Mouse (Mus musculus): ENCODE results near the gene Tmem110.

Tmem110 gene

DNA sequence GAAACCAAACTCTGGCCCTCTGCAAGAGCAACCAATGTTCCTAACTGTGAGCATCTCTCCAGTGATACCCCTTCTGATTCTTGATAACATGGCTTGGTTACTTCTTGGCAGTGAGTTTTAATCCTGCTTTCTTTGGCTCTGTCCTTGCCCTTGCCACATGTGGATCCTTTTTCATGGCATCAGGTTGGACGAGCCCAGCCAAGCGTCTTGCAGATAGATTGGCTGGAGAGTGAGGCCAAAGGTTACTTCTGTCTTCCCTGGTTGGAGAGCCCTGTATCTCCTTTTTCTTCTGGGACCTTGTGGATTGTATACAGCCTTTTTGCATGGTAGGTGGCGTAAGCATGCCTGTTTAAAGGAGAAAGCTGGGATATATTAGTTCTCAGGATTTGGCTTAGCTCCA is 18.3 kb downstream of the Tmem110 start:
- Histone ChIP-seq H3K36me3 (ENCODE audit: control insufficient read depth, insufficient read depth, low read length, poor library complexity, severe bottlenecking) (no peaks in the 10 kb centered on the region; the same call in 1 of the 2 replicates), H3K27me3 (ENCODE audit: control insufficient read depth, insufficient read depth, low read length, poor library complexity, severe bottlenecking) (no peaks in the 10 kb centered on the region)
- no peak for DNase-seq (ENCODE audit: low read depth, low spot score)

DNA sequence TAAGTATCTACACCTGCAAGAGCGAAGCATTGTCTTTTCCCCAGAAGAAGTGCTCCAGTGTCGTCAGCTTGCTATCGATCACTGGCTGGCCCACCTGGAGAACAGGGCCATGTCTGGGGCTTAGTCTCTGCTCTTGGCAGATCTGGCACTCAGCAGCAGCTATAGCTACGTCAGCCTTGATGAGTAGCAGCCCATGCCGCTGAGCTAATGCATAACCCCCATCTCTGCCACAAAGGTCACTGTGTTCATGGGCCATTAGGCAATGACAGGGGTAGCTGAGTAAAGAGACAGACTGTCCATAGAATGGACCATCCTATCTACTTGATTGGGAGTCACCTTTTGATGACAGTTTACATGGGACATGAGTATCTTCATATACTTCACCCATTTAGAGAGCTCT is 25.1 kb downstream of the Tmem110 start:
- DNase-seq (ENCODE audit: low read depth, low spot score): no peak
- no peaks in the 10 kb centered on the region for H3K27me3 ChIP-seq (ENCODE audit: control insufficient read depth, insufficient read depth, low read length, poor library complexity, severe bottlenecking)

GRCm38 (mm10) chr14:30852325-30852724 is 26.9 kb downstream of the Tmem110 start:
- Histone ChIP-seq H3K27me3 (ENCODE audit: control insufficient read depth, insufficient read depth, low read length, poor library complexity, severe bottlenecking) (no peaks in the 10 kb centered on the region), H3K36me3 (ENCODE audit: control insufficient read depth, insufficient read depth, low read length, poor library complexity, severe bottlenecking) (no peaks in the 10 kb centered on the region)
- no peak for DNase-seq (ENCODE audit: low read depth, low spot score)

More for the DNA sequence above, 25.1 kb downstream of the Tmem110 start:
- no peaks in the 10 kb centered on the region for H3K36me3 ChIP-seq (ENCODE audit: control insufficient read depth, insufficient read depth, low read length, poor library complexity, severe bottlenecking)

GRCm38 (mm10) chr14:30855316-30855715 is 29.9 kb downstream of the Tmem110 start:
- H3K27me3 ChIP-seq (ENCODE audit: control insufficient read depth, insufficient read depth, low read length, poor library complexity, severe bottlenecking): no peaks in the 10 kb centered on the region
- no peak for DNase-seq (ENCODE audit: low read depth, low spot score)
- no peaks in the 10 kb centered on the region for H3K36me3 ChIP-seq (ENCODE audit: control insufficient read depth, insufficient read depth, low read length, poor library complexity, severe bottlenecking)

- no peaks in the 10 kb centered on the region for H3K27me3 ChIP-seq (ENCODE audit: control insufficient read depth, insufficient read depth, low read length, poor library complexity, severe bottlenecking)
- no peak for DNase-seq (ENCODE audit: low read depth, low spot score)
- H3K36me3 ChIP-seq (ENCODE audit: control insufficient read depth, insufficient read depth, low read length, poor library complexity, severe bottlenecking): no peaks in the 10 kb centered on the region
These were observed 31.6 kb downstream of the Tmem110 start for GRCm38 (mm10) chr14:30856885-30857507.

DNA sequence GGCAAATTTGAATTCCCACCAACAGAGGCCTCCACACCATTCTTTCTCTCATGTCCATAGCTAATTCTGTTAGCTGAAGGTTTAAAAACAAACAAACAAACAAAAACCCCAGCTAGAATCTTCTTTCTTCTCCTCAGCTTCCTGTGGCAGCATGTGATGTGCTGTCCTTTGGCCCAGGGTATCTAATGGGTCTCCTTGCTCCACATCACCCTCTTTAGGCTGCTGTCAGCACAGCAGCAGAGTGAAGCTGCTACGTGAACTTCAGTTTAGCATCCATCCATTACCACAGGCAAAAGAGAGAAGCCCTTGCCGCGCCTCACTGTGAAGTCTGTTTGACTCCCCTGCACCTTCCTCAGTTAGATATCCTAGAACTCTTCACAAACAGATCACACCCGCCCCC is 32.6 kb downstream of the Tmem110 start:
- H3K27me3 ChIP-seq (ENCODE audit: control insufficient read depth, insufficient read depth, low read length, poor library complexity, severe bottlenecking): no peaks in the 10 kb centered on the region
- peak; percentile 53 for DNase-seq (ENCODE audit: low read depth, low spot score)
- no peaks in the 10 kb centered on the region for H3K36me3 ChIP-seq (ENCODE audit: control insufficient read depth, insufficient read depth, low read length, poor library complexity, severe bottlenecking)

DNA sequence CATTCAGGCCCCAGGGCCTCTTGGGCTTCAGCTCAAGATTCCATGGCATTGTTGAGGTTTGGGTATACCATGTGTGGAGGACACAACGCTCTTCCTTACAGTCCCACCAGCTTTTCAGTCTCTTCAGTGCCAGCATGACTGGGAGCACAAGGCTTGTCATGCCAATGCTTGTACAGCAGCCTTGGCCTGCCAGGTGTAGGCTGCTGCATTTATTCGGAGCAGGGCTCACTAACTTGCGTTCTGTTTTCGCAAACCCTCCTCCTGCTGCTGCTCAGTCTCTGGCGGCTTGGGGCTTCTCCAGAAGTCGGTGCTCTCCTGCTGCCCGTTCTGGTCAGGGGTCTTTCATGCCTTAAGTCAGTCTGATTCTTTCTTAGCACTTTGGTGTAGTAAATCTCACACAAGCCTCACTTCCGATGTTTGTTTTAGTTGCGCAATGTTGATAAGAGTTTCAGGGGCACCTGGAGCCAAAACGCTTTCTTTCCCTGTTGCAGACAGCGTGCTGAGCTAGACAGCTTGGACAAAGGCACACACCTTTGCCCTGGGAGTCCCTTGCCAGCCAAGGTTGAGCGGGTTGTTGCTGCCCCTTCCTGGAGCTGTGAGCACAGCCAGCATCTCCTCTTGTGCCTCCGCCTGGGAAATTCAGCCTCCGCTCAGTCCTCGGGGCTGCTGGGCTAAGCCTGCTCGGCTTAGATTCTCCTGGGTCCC is 36.2 kb downstream of the Tmem110 start:
- Histone ChIP-seq H3K27me3 (ENCODE audit: control insufficient read depth, insufficient read depth, low read length, poor library complexity, severe bottlenecking) (no peaks in the 10 kb centered on the region), H3K36me3 (ENCODE audit: control insufficient read depth, insufficient read depth, low read length, poor library complexity, severe bottlenecking) (no peaks in the 10 kb centered on the region)
- DNase-seq (ENCODE audit: low read depth, low spot score): no peak

GRCm38 (mm10) chr14:30862368-30862767 is 37.0 kb downstream of the Tmem110 start:
- no peaks in the 10 kb centered on the region for H3K36me3 ChIP-seq (ENCODE audit: control insufficient read depth, insufficient read depth, low read length, poor library complexity, severe bottlenecking)
- no peak for DNase-seq (ENCODE audit: low read depth, low spot score)
- no peaks in the 10 kb centered on the region for H3K27me3 ChIP-seq (ENCODE audit: control insufficient read depth, insufficient read depth, low read length, poor library complexity, severe bottlenecking)

GRCm38 (mm10) chr14:30865311-30865710 is 39.9 kb downstream of the Tmem110 start:
- Histone ChIP-seq H3K36me3 (ENCODE audit: control insufficient read depth, insufficient read depth, low read length, poor library complexity, severe bottlenecking) (no peaks in the 10 kb centered on the region), H3K27me3 (ENCODE audit: control insufficient read depth, insufficient read depth, low read length, poor library complexity, severe bottlenecking) (no peaks in the 10 kb centered on the region)
- peak; percentile 22 for DNase-seq (ENCODE audit: low read depth, low spot score)

DNA sequence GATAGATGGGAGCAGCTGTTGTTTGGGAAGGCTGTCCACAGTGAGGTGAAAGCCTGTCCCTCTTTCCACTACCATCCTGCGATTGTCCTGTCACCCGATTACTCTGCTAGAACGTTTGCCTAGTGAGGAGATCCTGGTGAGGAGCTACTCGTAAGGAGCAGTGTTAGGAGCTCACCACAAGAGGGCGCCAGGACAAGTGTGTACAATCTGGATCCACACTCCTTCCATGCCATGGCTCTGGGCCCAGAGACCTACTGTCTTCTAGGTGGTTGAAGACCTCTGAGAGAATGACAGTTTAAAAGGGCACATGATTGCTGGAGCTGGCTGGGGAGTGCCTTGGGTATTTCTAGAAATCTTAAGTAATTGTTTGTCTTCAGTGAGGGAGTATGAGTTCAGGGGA is 41.7 kb downstream of the Tmem110 start:
- H3K27me3 ChIP-seq (ENCODE audit: control insufficient read depth, insufficient read depth, low read length, poor library complexity, severe bottlenecking): no peaks in the 10 kb centered on the region
- peak; percentile 72 for DNase-seq (ENCODE audit: low read depth, low spot score)

GRCm38 (mm10) chr14:30868826-30869225 is 43.4 kb downstream of the Tmem110 start:
- no peak for DNase-seq (ENCODE audit: low read depth, low spot score)
- Histone ChIP-seq H3K27me3 (ENCODE audit: control insufficient read depth, insufficient read depth, low read length, poor library complexity, severe bottlenecking) (no peaks in the 10 kb centered on the region), H3K36me3 (ENCODE audit: control insufficient read depth, insufficient read depth, low read length, poor library complexity, severe bottlenecking) (no peaks in the 10 kb centered on the region; the same call in 1 of the 2 replicates)

More for the DNA sequence above, 41.7 kb downstream of the Tmem110 start:
- H3K36me3 ChIP-seq (ENCODE audit: control insufficient read depth, insufficient read depth, low read length, poor library complexity, severe bottlenecking): no peaks in the 10 kb centered on the region; the same call in 1 of the 2 replicates

DNA sequence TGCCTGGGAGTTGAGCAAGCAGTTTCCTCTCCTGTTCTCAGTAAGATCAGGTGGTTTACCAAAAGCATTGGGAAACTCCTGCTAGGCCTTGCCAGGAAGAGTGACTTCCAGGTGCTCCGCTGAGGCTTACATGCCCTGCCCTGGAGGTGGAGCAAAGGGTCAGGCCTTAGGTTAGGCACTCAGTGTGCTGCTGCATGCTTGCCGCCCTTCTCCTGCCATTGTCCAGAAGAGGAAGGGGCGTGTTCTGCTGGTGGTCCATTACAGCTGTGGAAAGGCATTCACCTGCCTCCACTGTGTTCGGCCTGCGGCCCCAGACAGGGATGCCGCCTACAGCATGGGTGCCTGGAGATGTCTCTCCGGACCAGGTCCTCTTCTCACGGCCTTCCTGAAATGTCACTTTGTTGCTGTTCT is 44.0 kb downstream of the Tmem110 start:
- no peak for DNase-seq (ENCODE audit: low read depth, low spot score)
- peaks cover 3% of the 10 kb centered on the region; the same call in 1 of the 2 replicates for H3K36me3 ChIP-seq (ENCODE audit: control insufficient read depth, insufficient read depth, low read length, poor library complexity, severe bottlenecking)
- no peaks in the 10 kb centered on the region for H3K27me3 ChIP-seq (ENCODE audit: control insufficient read depth, insufficient read depth, low read length, poor library complexity, severe bottlenecking)

GRCm38 (mm10) chr14:30870206-30871147 is 45.1 kb downstream of the Tmem110 start:
- DNase-seq (ENCODE audit: low read depth, low spot score): no peak
- H3K27me3 ChIP-seq (ENCODE audit: control insufficient read depth, insufficient read depth, low read length, poor library complexity, severe bottlenecking): no peaks in the 10 kb centered on the region
- H3K36me3 ChIP-seq (ENCODE audit: control insufficient read depth, insufficient read depth, low read length, poor library complexity, severe bottlenecking): peaks cover 3% of the 10 kb centered on the region; the same call in 1 of the 2 replicates

DNA sequence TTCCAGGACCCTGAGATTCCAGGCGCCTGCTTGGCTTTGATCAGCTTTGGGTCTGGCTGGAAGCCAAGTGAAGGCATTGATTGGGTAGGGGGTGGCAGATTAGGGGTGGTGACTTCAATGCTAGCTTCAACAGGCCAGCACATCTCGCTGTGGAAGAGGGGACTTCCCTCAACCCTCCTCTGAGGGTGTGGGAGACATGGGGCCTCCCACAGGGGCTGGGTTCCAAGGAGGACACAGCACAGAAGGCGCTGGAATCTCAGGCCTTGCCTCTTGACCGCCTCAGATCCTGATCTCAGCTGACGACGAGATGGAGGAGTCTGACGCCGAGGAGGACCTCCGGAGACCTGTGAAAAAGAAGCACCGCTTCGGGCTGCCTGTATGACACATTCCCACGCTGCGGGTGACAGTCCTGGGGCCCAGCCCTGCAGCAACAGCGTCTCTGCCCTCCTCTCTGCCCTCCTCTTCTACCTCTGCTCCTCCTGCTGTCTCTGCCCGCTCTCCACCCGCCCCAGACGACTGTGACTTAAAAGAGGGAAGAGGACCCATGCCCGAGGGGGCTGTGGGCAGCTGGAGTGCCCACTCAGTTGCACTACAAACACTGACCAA is 48.8 kb downstream of the Tmem110 start:
- H3K36me3 ChIP-seq (ENCODE audit: control insufficient read depth, insufficient read depth, low read length, poor library complexity, severe bottlenecking): peaks cover 3% of the 10 kb centered on the region; the same call in 1 of the 2 replicates
- no peaks in the 10 kb centered on the region for H3K27me3 ChIP-seq (ENCODE audit: control insufficient read depth, insufficient read depth, low read length, poor library complexity, severe bottlenecking)

More for the DNA sequence above, 48.8 kb downstream of the Tmem110 start:
- no peak for DNase-seq (ENCODE audit: low read depth, low spot score)
